Mouse (Mus musculus) c-Kit-positive CD71-negative TER-119-negative erythroid progenitor cells, embryonic 14.5 days (primary cell): Measurements from ENCODE around the gene 4930432M17Rik.

Source experiments
- DNase-seq: peaks from one replicate; pipeline ENCODE4 v3.0.0-alpha.2; 2013; ENCODE audit warnings: low read depth

4930432M17Rik gene

GRCm38 (mm10) chr3:121707106-121707505, 36.5 kb downstream of the 4930432M17Rik start:
- DNase-seq = no peak

DNA sequence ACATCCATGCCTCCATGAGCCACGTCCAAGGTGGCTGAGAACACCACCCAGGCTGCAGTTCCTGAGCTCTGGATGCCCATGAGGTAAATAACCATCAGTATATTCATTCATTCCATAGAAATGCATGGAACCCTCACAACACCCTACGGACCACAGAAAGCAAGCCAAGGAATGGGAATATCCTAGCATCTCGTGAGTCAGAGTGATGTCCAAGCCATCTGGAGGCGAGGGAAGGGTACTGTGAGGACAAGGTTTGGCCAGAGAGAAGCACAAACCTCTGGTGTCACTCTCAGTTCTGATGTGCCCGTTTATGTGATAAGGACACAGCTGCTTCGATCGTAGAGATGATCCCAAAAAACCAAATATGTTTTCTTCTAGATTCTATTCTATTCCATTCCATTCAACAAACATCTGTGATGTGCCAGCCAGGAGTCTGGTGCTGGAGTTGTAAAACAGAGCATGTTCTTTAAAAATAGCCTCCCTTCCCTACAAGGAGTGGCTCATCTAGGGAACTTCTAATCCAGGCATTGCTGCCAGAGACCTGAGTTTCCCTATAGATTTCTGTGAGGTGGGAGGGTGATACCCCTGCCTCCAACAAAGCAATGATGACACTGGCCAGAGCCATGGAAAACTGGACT, 40.5 kb downstream of the 4930432M17Rik start:
- DNase-seq = no peak

DNA sequence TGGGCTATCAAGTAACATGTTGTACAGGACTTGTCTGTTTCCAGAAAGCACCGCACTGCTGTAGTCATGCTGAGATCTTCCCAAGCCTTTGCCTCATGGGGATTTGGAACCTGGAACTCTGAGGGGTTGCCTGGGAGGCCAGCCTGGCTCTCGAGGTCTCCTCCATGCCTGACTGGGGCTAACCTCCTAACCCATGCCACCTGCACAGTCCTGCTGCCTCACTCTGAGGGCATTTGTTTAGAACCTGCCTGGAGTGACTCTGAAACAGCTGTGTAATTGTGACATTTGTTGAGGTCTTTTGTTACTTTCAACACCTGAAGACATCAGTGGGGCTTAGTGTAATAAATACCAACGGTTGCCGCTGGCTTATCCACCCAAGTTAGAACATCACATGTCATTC, 41.7 kb downstream of the 4930432M17Rik start:
- no peak for DNase-seq

DNA sequence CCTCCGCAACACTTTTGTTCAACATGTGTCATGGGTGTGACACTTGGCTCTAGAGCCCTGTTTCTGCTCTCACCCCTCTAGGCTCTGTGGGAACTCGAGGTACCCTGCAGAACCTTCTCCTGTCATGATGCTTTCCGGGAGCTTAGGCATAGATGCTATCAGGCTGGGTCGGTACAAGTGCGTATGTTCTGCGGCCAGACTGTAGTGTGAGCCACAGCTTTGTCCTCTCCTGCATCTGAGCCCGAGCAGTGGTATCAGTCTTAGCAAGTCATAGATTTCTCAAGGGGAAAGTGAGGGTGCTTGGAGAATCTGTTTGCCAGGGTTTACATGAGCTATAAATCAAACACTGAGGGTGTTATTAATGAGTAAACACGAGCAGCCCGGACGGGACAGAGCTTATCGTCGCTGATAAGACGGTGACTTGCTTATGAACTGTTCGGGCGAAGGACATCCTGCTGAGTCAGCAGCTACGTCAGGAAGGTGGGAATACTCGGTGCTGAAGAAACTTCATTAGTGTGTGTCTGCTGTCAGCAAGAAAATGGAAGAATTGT, 42.7 kb downstream of the 4930432M17Rik start:
- DNase-seq = no peak

DNA sequence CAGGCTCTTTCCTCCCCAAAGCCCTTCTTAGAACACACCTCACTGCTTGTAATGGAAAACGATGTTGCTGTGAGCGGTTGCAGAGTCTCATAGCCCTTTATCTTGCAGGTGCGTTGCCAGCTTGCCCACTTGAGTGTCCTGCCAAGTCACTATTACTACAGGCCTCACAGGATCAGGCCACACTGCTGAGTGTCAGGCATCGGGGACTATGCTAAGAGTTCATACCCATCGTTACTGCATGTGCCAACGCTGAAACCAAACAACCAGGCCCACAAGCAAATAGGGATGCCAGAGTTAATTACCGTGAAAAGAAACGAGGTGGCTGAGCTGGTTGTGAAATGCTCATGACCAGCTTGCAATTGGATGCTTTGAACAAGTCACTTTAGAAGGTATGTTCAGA, 43.3 kb downstream of the 4930432M17Rik start:
- no peak for DNase-seq

GRCm38 (mm10) chr3:121714461-121714860, 43.9 kb downstream of the 4930432M17Rik start:
- DNase-seq = no peak

DNA sequence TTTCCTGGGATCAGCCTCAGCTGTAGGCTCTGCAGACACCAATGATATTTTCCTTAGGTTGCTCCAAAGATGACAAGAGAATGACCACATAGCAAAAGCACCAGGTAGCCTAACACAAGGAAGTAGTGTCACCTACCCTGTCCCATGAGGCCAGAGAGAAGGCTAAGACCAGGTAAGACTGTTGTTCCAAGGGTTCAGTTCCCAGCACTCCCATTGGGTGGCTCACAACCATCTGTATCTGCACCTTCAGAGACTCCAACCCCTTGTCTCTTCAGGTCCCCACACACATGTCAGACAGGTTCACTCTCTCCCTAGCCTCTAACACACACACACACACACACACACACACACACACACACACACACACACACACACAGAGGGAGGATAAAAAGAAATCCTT, 44.8 kb downstream of the 4930432M17Rik start:
- DNase-seq = no peak

GRCm38 (mm10) chr3:121715741-121716459, 45.3 kb downstream of the 4930432M17Rik start:
- DNase-seq = no peak

- no peak for DNase-seq
Measured at GRCm38 (mm10) chr3:121716480-121716879, 45.9 kb downstream of the 4930432M17Rik start.

GRCm38 (mm10) chr3:121718679-121719078, 48.1 kb downstream of the 4930432M17Rik start:
- DNase-seq = no peak

- DNase-seq = no peak
Measured at GRCm38 (mm10) chr3:121719701-121720100, 49.1 kb downstream of the 4930432M17Rik start.

GRCm38 (mm10) chr3:121720801-121721690, 50.5 kb downstream of the 4930432M17Rik start:
- DNase-seq = no peak

GRCm38 (mm10) chr3:121721691-121722070, 51.1 kb downstream of the 4930432M17Rik start:
- no peak for DNase-seq

DNA sequence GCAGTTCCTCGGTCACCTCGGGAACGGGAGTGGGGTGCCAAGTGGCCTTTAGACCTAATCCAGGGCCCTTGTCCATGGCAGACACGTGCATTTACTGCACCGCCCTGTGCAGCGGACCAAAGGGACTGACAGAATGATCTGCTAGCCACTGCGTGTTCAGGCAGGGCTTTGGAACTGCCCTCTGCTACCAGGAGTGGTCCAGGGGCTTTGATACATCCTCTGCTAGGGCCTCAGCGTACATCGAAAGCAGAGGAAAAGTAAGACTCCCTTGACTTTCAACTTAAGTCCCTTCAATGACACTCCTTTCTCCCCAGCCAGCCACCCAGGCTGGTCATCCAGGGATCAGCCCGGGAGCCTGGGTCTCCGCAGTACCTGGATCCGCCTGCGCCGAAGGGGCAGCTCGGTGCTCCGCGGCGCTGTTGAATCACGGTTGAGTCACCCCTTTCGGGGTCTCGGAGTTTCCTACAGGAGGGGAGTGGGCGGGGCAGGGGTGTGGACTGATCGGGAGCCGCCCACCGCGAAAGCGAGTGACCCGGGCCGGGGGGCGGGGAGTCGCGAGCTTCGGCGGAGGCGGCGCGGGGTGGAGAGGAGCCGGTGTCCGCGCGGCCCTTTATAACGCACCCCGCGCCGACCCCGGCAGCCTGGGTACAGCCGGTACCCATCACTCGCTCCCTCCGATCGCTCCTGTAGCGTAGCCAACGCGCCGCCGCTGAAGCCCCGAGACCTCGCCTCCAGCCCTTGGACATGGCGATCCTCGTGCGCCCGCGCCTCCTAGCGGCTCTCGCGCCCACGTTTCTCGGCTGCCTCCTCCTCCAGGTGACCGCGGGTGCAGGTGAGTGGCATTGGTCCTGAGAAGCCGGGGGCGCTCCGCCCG, 52.6 kb downstream of the 4930432M17Rik start, which contains the start of gene F3:
F3 (plus strand) TSS at position 567 of the 874 bp plus-strand sequence.
- DNase-seq = peak; percentile 37

DNA sequence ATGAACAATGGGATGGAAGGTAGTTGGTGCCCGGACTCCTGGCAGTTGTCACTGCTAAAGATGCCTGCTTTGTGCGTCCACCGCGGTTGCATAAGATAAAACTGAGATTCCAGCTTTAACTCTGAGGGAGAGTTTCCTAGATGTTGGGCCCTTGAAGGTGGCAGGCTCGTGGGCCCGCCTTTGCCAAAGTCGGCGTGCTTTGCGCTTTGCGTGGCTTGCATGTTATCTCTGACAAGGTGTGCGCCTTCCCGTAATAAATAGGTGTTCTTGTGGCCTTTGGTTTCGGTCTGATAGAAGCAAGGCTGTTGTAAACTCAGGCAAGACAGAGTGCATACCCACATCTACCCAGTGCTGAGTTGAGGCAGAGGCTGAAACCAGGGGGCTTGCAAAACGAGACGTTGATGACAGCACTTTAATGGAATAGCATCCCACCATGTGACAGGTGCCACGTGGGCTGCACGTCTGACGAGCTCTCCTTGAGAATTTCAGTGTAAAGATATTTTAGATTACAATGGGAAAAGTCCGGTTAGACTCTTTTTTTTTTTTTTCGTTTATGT, 53.5 kb downstream of the 4930432M17Rik start:
- DNase-seq = no peak

DNA sequence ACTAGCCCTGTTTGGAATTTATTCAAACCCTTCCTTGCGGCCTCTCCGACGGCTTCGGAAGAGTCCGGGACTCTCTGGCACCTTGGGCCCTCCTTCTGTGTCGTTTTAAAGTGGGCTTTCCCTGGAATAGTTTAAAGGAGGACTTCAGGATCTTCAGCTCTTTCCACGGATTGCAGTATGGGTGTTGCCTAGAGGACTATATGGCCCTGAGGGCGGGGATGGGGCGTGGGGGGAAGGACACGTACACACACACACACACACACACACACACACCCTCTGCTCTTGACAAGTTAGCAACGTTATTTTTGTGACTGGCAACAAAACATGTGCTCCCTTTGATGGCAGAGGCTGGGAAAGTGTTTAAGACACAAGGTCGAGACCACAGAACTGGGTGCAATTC, 54.0 kb downstream of the 4930432M17Rik start:
- DNase-seq = no peak

DNA sequence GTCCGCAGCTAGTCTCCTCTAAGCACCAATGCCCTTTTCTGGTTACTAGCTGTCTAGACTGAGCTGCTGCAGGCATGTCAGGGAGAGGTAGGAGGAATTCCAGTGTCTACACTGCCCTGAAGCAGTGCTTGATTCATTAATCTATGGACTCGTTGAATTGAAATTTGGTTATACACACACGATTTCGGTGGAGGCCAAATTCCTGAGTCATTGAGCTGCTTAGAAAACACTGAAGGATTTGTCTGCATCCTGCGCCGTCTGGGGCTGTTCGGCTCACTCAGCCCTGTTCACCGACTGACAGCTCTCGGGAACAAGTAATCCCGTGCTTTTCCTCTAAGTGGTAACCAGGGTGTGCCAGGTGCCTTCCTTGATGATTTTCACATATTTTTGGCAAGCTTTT, 55.1 kb downstream of the 4930432M17Rik start:
- no peak for DNase-seq

GRCm38 (mm10) chr3:121729678-121730077, 59.1 kb downstream of the 4930432M17Rik start:
- no peak for DNase-seq
